29 mouse cellular contexts compared by ENCODE assay signal in genomic region chr6:122776040-122776439, GRCm38 (mm10).
"Had no signal": no experiment of that assay in that cellular context is flagged by ENCODE, and none has a peak within 500 bp of the region (broad histone marks: within the 10 kb centered on the region; RNA-seq: fewer than 3 reads in every experiment).

No protein-coding gene starts in this region.

- H3K9me3 ChIP-seq: heart, embryonic 10.5 days; heart, embryonic 12.5 days; hindbrain, embryonic 10.5 days; hindbrain, embryonic 12.5 days; intestine, embryonic 15.5 days; kidney, embryonic 15.5 days; limb, embryonic 13.5 days; limb, embryonic 15.5 days; liver, embryonic 12.5 days had no signal

- H3K27ac ChIP-seq: gastrocnemius, adult 2 months; heart, embryonic 10.5 days; hindbrain, embryonic 10.5 days; hindbrain, embryonic 12.5 days; hindbrain, embryonic 14.5 days; intestine, embryonic 15.5 days; kidney, embryonic 15.5 days; kidney, postnatal 0 days; layer of hippocampus, adult 2 months; limb, embryonic 13.5 days; limb, embryonic 15.5 days; liver, embryonic 12.5 days; liver, embryonic 14.5 days had no signal

- ATAC-seq: hindbrain, embryonic 16.5 days; inflammation-experienced regulatory T-cells, adult 6 months; intestine, embryonic 15.5 days; intestine, postnatal 0 days; liver, embryonic 12.5 days had no signal

- H3K9ac ChIP-seq: heart, embryonic 12.5 days; hindbrain, embryonic 12.5 days; hindbrain, embryonic 14.5 days; intestine, embryonic 15.5 days; kidney, embryonic 15.5 days; limb, embryonic 13.5 days; limb, embryonic 15.5 days; liver, embryonic 12.5 days; liver, embryonic 14.5 days had no signal

- H3K4me1 ChIP-seq: hindbrain, embryonic 10.5 days; hindbrain, embryonic 12.5 days; intestine, embryonic 15.5 days; kidney, embryonic 15.5 days; limb, embryonic 13.5 days; limb, embryonic 15.5 days had no signal

- DNase-seq: gastrocnemius, adult 2 months; gastrocnemius, postnatal 10 days; gastrocnemius, postnatal 25 days; heart, adult 18-20 months; heart, postnatal 10 days; heart, postnatal 4 days; kidney, adult 18-20 months; kidney, adult 9 months; kidney, postnatal 14 days; kidney, postnatal 4 days; layer of hippocampus, adult 9-11 months; layer of hippocampus, postnatal 36 days; left cerebral cortex, postnatal 4 days had no signal

- H3K4me3 ChIP-seq: gastrocnemius, adult 2 months; heart, embryonic 10.5 days; heart, embryonic 12.5 days; hindbrain, embryonic 10.5 days; hindbrain, embryonic 12.5 days; intestine, embryonic 15.5 days; kidney, embryonic 15.5 days; layer of hippocampus, adult 2 months; limb, embryonic 13.5 days; limb, embryonic 15.5 days; liver, embryonic 12.5 days had no signal

- H3K27me3 ChIP-seq: heart, embryonic 12.5 days; hindbrain, embryonic 12.5 days; intestine, embryonic 15.5 days; kidney, embryonic 15.5 days; limb, embryonic 13.5 days; limb, embryonic 15.5 days; liver, embryonic 12.5 days had no signal

- H3K36me3 ChIP-seq: heart, embryonic 10.5 days; heart, embryonic 12.5 days; hindbrain, embryonic 10.5 days; hindbrain, embryonic 12.5 days; intestine, embryonic 15.5 days; kidney, embryonic 15.5 days; limb, embryonic 13.5 days; limb, embryonic 15.5 days; liver, embryonic 12.5 days had no signal
